Mouse (Mus musculus) kidney, embryonic 15.5 days (tissue): ENCODE data around the gene Fam92b. TPM values are rescaled to one million over a fixed set of nuclear protein-coding genes. Genes with fewer than 3 reads are reported as not detected.

Experiments
- ATAC-seq: fragments of 200-750 bp; cut with Nextera tagmentation; replicated peaks from 2 replicates; pipeline ENCODE4 v1.8.0; 2017; ENCODE audit warnings: moderate TSS enrichment; ENCODE audit not compliant: low FRiP score
- H3K27ac ChIP-seq: fragments of 300-500 bp; sonication (generic); 2 replicates; pipeline ENCODE4 v1.5.1; 2015; ENCODE audit warnings: mild to moderate bottlenecking, inconsistent platforms
- H3K27me3 ChIP-seq: fragments of 300-500 bp; sonication (generic); 2 replicates; pipeline ENCODE4 v1.6.1; 2015; ENCODE audit warnings: inconsistent platforms
- H3K36me3 ChIP-seq: fragments of 300-500 bp; sonication (generic); 2 replicates; pipeline ENCODE4 v1.6.1; 2015; ENCODE audit warnings: inconsistent platforms
- H3K4me1 ChIP-seq: fragments of 300-500 bp; sonication (generic); 2 replicates; pipeline ENCODE4 v1.6.1; 2015; ENCODE audit warnings: inconsistent platforms
- H3K4me2 ChIP-seq: fragments of 300-500 bp; sonication (generic); 2 replicates; pipeline ENCODE4 v1.6.1; 2015; ENCODE audit warnings: moderate library complexity, mild to moderate bottlenecking, inconsistent platforms
- H3K4me3 ChIP-seq: fragments of 300-500 bp; sonication (generic); replicated peaks from 2 replicates; pipeline ENCODE4 v1.5.1; 2015; ENCODE audit warnings: mild to moderate bottlenecking, inconsistent platforms
- H3K9ac ChIP-seq: fragments of 300-500 bp; sonication (generic); 2 replicates; pipeline ENCODE4 v1.6.1; 2015; ENCODE audit warnings: mild to moderate bottlenecking, inconsistent platforms
- H3K9me3 ChIP-seq: fragments of 300-500 bp; sonication (generic); replicated peaks from 2 replicates; pipeline ENCODE4 v1.6.1; 2016; ENCODE audit warnings: inconsistent platforms
- WGBS: fragments of 180-500 bp; shearing (Covaris S2); methylation state at CpG from one replicate; pipeline ENCODE4 v1.1.7; 2015; ENCODE audit warnings: mixed read lengths; 5-methylcytosine and 5-hydroxymethylcytosine counted together
- polyA plus RNA-seq: library from polyadenylated mRNA; unstranded; fragments of >200 nt; fragmentation: Nextera tagmentation; extraction: Ambion mirVana; gene quantifications from 2 replicates; pipeline ENCODE4 v1.2.1, GENCODE M21; 2015

Gene Fam92b
- polyA plus RNA-seq, 1 experiment from 2014 or later, result 0.13 TPM

- H3K9ac ChIP-seq, result no peak overlapping the region
- H3K9me3 ChIP-seq, result no peaks in the 10 kb centered on the region
- no peak overlapping the region for H3K27ac ChIP-seq
- no peaks in the 10 kb centered on the region; the same call in 1 of the 2 replicates for H3K27me3 ChIP-seq
- H3K4me1 ChIP-seq, result peaks cover 13% of the 10 kb centered on the region
- no peak for ATAC-seq
- 59% methylated on average over 15 of the region's 15 CpGs for WGBS
- no peak overlapping the region for H3K4me3 ChIP-seq
- H3K4me2 ChIP-seq, result no peak overlapping the region
- no peaks in the 10 kb centered on the region for H3K36me3 ChIP-seq
Observed at GRCm38 (mm10) chr8:120143911-120144651, 33.2 kb downstream of the Fam92b start.

- no peak for ATAC-seq
- H3K4me3 ChIP-seq, result no peak overlapping the region
- H3K36me3 ChIP-seq, result no peaks in the 10 kb centered on the region
- no peak overlapping the region for H3K4me2 ChIP-seq
- no peak overlapping the region for H3K27ac ChIP-seq
- no peak overlapping the region for H3K9ac ChIP-seq
- no peaks in the 10 kb centered on the region; the same call in 1 of the 2 replicates for H3K27me3 ChIP-seq
- 64% methylated on average over 3 of the region's 3 CpGs for WGBS
- H3K9me3 ChIP-seq, result no peaks in the 10 kb centered on the region
- peaks cover 13% of the 10 kb centered on the region for H3K4me1 ChIP-seq
Observed at GRCm38 (mm10) chr8:120140769-120141168, 36.5 kb downstream of the Fam92b start.

- ATAC-seq, result no peak
- peaks cover under 1% of the 10 kb centered on the region; the same call in 1 of the 2 replicates for H3K4me1 ChIP-seq
- no peak overlapping the region for H3K4me2 ChIP-seq
- 52% methylated on average over 2 of the region's 2 CpGs for WGBS
- H3K4me3 ChIP-seq, result no peak overlapping the region
- H3K9me3 ChIP-seq, result no peaks in the 10 kb centered on the region
- no peaks in the 10 kb centered on the region for H3K36me3 ChIP-seq
- no peak overlapping the region for H3K9ac ChIP-seq
- no peak overlapping the region for H3K27ac ChIP-seq
- no peaks in the 10 kb centered on the region; the same call in 1 of the 2 replicates for H3K27me3 ChIP-seq
Observed at GRCm38 (mm10) chr8:120138958-120139357, 38.3 kb downstream of the Fam92b start.

- 72% methylated on average over 7 of the region's 7 CpGs for whole genome bisulfite sequencing
- no peaks in the 10 kb centered on the region for H3K4me1 ChIP-seq
- no peak overlapping the region for H3K4me2 ChIP-seq
- no peaks in the 10 kb centered on the region for H3K36me3 ChIP-seq
- no peak for ATAC-seq
- H3K9me3 ChIP-seq, result no peaks in the 10 kb centered on the region
- no peaks in the 10 kb centered on the region; the same call in 1 of the 2 replicates for H3K27me3 ChIP-seq
- no peak overlapping the region for H3K9ac ChIP-seq
- no peak overlapping the region for H3K4me3 ChIP-seq
- no peak overlapping the region for H3K27ac ChIP-seq
Observed at GRCm38 (mm10) chr8:120136618-120137017, 40.6 kb downstream of the Fam92b start.

- 91% methylated on average over 7 of the region's 7 CpGs for WGBS
Observed at GRCm38 (mm10) chr8:120135687-120136086, 41.6 kb downstream of the Fam92b start.

GRCm38 (mm10) chr8:120133169-120133568, 44.1 kb downstream of the Fam92b start:
- ATAC-seq, result no peak
- H3K9me3 ChIP-seq, result no peaks in the 10 kb centered on the region
- H3K9ac ChIP-seq, result no peak overlapping the region
- no peaks in the 10 kb centered on the region for H3K36me3 ChIP-seq
- H3K4me2 ChIP-seq, result no peak overlapping the region
- no peak overlapping the region for H3K4me3 ChIP-seq
- H3K27me3 ChIP-seq, result no peaks in the 10 kb centered on the region
- 74% methylated on average over 7 of the region's 7 CpGs for WGBS
- H3K27ac ChIP-seq, result no peak overlapping the region
- H3K4me1 ChIP-seq, result peaks cover 8% of the 10 kb centered on the region; the same call in 1 of the 2 replicates

More at GRCm38 (mm10) chr8:120135687-120136086, 41.6 kb downstream of the Fam92b start:
- no peaks in the 10 kb centered on the region for H3K36me3 ChIP-seq
- no peak overlapping the region for H3K9ac ChIP-seq
- no peaks in the 10 kb centered on the region for H3K9me3 ChIP-seq
- ATAC-seq, result no peak
- H3K4me2 ChIP-seq, result no peak overlapping the region
- H3K27me3 ChIP-seq, result no peaks in the 10 kb centered on the region; the same call in 1 of the 2 replicates
- H3K4me3 ChIP-seq, result no peak overlapping the region
- no peak overlapping the region for H3K27ac ChIP-seq
- H3K4me1 ChIP-seq, result no peaks in the 10 kb centered on the region

GRCm38 (mm10) chr8:120131158-120131557, 46.1 kb downstream of the Fam92b start:
- Histone ChIP-seq H3K27me3 (no peaks in the 10 kb centered on the region), H3K4me3 (no peak overlapping the region), H3K27ac (no peak overlapping the region), H3K9ac (no peak overlapping the region), H3K4me2 (no peak overlapping the region), H3K36me3 (no peaks in the 10 kb centered on the region), H3K4me1 (peaks cover 23% of the 10 kb centered on the region), H3K9me3 (no peaks in the 10 kb centered on the region)
- 88% methylated on average over 8 of the region's 8 CpGs for WGBS
- no peak for ATAC-seq

- H3K36me3 ChIP-seq, result no peaks in the 10 kb centered on the region
- H3K4me1 ChIP-seq, result peaks cover 39% of the 10 kb centered on the region
- 0 out of 2 replicates have a peak overlapping the region, but pooled peaks have one; percentile 18 for H3K27ac ChIP-seq
- no peak overlapping the region for H3K9ac ChIP-seq
- H3K4me2 ChIP-seq, result no peak overlapping the region
- H3K4me3 ChIP-seq, result no peak overlapping the region
- H3K27me3 ChIP-seq, result no peaks in the 10 kb centered on the region
- no peak for ATAC-seq
- no peaks in the 10 kb centered on the region for H3K9me3 ChIP-seq
- WGBS, result 60% methylated on average over 4 of the region's 4 CpGs
Observed at GRCm38 (mm10) chr8:120129547-120129946, 47.7 kb downstream of the Fam92b start.

- 33% methylated on average over 14 of the region's 14 CpGs for WGBS
- H3K27me3 ChIP-seq, result no peaks in the 10 kb centered on the region
- no peaks in the 10 kb centered on the region for H3K36me3 ChIP-seq
- peaks cover 45% of the 10 kb centered on the region for H3K4me1 ChIP-seq
- ATAC-seq, result peak; percentile 63
- H3K4me2 ChIP-seq, result no peak overlapping the region; the same call in 1 of the 2 replicates
- no peak overlapping the region for H3K9ac ChIP-seq
- H3K27ac ChIP-seq, result peak overlapping the region; percentile 82
- no peaks in the 10 kb centered on the region for H3K9me3 ChIP-seq
- H3K4me3 ChIP-seq, result no peak overlapping the region
Observed at GRCm38 (mm10) chr8:120126357-120127161, 50.7 kb downstream of the Fam92b start.

- no peak overlapping the region for H3K4me2 ChIP-seq
- H3K27me3 ChIP-seq, result 0 out of 2 replicates have a peak, but pooled peaks cover 3% of the 10 kb centered on the region
- H3K4me1 ChIP-seq, result peaks cover 48% of the 10 kb centered on the region
- no peak overlapping the region for H3K9ac ChIP-seq
- H3K27ac ChIP-seq, result peak overlapping the region; percentile 58
- no peak overlapping the region for H3K4me3 ChIP-seq
- H3K9me3 ChIP-seq, result no peaks in the 10 kb centered on the region
- no peaks in the 10 kb centered on the region for H3K36me3 ChIP-seq
- 62% methylated on average over 7 of the region's 7 CpGs for WGBS
- ATAC-seq, result no peak
Observed at GRCm38 (mm10) chr8:120124836-120125389, 52.4 kb downstream of the Fam92b start.

- no peak for ATAC-seq
- Histone ChIP-seq H3K27me3 (0 out of 2 replicates have a peak, but pooled peaks cover 4% of the 10 kb centered on the region), H3K36me3 (no peaks in the 10 kb centered on the region), H3K4me1 (peaks cover 42% of the 10 kb centered on the region), H3K27ac (peak overlapping the region; percentile 58; the same call in 1 of the 2 replicates), H3K9ac (no peak overlapping the region), H3K4me3 (no peak overlapping the region), H3K4me2 (no peak overlapping the region), H3K9me3 (no peaks in the 10 kb centered on the region)
- WGBS, result 42% methylated on average over 6 of the region's 6 CpGs
Observed at GRCm38 (mm10) chr8:120124261-120124660, 53.0 kb downstream of the Fam92b start.

GRCm38 (mm10) chr8:120120951-120121350, 56.3 kb downstream of the Fam92b start:
- no peaks in the 10 kb centered on the region for H3K9me3 ChIP-seq
- 55% methylated on average over 5 of the region's 5 CpGs for WGBS

More at GRCm38 (mm10) chr8:120120951-120121350, 56.3 kb downstream of the Fam92b start:
- ATAC-seq, result no peak
- Histone ChIP-seq H3K4me3 (no peak overlapping the region), H3K9ac (no peak overlapping the region), H3K27me3 (peaks cover 27% of the 10 kb centered on the region), H3K4me1 (peaks cover 27% of the 10 kb centered on the region), H3K36me3 (no peaks in the 10 kb centered on the region), H3K4me2 (no peak overlapping the region), H3K27ac (no peak overlapping the region)
